Mouse (Mus musculus): ENCODE data around the gene 4930512M02Rik.
"Not testable (repeated sequence)": the region's sequence is repeated elsewhere in the genome, so short reads cannot be mapped to it uniquely, and the experiment has no call there.

- not testable (repeated sequence) for TF ChIP-seq POLR2A, CTCF (IDR thresholded peaks at IDR 0.05; ENCODE audit: extremely low read depth, insufficient read depth, low read length)
Observed at GRCm38 (mm10) chr11:11627735-11628134, at the start of gene 4930512M02Rik.

Data from cortical plate, adult 2 months (tissue).